Mouse (Mus musculus) lung, postnatal 36 days (tissue): ENCODE data around the gene Tmc6.

ENCODE experiments used
- DNase-seq: peaks from one replicate; pipeline ENCODE4 v3.0.0; 2022; ENCODE audit warnings: mixed read lengths

The Tmc6 gene

DNA sequence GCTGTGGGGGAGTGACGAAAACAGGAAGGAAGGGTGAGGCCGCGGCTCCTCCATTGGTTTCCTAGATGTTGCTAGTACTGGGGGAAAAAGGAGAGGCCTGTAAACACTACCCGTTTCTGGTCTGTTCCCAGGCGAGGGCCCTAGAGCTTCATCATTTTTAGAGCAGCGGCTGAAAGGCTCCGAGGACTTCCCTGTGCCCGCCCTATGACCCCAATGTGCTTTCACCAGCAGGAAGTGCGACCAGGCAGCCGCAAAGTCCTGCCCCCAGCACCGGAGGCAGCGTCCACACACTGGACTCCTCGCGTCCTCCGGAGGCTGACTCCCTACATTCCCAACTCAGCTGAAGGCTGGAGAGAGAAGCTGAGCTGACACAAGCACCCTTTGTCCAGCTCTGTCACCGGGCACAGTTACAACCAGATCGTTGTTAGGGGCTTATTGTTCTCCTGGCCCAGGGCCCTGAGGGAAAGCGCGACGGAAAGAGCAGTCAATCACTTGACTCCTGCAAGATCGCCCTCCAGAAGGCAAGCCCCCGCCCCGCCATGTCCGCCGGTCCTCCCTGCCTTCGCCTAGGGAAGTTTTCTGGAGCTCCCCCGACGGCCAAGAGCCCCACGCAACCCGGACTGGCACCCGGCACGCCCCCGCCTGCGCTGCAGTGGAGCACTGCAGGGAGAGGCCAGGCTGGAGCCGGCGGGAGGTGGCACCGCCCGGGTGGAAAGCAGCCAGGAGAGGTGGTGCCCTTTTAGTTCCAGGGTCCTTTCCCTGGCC is 2.4 kb downstream of the Tmc6 start:
- DNase-seq: peak; percentile 91

DNA sequence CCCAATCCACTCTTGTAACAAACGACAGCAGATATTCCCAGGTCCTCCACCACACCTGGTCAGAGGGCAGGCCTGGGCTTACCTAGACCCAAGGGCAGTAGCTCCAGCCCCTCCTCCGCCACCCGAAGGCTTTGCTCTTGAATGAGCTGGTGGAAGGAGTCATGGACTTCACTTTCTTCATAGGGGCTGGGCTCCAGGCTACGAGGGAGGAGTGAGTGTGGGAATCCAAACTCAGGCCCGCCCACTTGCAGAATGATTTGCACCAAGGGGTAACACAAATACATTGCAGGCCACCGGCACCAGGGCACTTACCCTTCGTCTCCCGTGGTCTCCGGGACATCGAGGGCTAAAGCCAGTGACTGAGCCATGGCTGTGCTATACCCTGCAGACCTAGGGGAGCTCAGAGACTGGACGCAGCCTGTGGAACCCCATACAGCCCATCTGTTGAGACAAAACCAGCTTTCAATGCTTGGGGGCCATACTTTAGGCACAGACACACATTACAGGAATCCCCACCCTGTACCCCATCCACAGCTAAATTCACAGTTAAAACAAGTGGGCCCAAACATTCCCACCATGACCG is 3.1 kb downstream of the Tmc6 start:
- peak; percentile 61 for DNase-seq

DNA sequence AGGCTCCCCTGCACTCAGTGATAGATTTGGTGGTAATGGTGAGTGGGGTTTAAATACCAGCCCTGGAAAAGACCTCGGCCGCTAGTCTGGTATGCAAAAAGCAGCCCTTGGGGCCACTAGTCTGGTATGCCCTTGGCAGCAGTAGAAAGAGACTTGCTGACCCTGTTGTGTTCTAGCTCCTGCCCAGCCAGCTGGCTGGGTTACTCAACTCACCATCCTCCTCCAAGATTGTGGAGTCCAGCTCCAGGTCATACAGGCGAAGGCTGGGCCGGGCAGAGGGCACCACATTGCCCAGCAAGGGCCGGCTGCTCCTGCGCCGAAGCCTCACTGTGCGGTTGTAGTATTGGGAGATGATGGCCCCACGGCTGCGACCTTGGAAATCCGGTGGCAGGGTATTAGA is 4.0 kb downstream of the Tmc6 start:
- no peak for DNase-seq

DNA sequence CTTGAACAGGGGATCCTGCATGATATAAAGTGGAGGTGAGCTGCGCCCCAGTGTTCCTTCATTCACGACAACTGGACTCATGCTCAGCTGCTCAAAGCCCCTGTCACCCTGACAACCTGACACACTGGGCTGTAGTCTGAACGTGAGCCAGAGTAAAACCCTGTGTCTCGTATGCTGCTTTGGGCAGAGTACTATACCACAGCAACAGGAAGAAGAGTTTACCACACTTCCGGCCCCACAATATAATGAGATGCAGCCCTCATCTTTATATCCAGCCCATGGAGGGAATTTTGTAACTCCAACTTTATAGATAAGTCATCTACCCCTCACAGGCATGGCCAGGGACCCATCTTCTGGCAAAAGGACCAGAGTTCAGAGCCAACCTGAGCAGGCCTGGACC is 4.9 kb downstream of the Tmc6 start:
- no peak for DNase-seq

DNA sequence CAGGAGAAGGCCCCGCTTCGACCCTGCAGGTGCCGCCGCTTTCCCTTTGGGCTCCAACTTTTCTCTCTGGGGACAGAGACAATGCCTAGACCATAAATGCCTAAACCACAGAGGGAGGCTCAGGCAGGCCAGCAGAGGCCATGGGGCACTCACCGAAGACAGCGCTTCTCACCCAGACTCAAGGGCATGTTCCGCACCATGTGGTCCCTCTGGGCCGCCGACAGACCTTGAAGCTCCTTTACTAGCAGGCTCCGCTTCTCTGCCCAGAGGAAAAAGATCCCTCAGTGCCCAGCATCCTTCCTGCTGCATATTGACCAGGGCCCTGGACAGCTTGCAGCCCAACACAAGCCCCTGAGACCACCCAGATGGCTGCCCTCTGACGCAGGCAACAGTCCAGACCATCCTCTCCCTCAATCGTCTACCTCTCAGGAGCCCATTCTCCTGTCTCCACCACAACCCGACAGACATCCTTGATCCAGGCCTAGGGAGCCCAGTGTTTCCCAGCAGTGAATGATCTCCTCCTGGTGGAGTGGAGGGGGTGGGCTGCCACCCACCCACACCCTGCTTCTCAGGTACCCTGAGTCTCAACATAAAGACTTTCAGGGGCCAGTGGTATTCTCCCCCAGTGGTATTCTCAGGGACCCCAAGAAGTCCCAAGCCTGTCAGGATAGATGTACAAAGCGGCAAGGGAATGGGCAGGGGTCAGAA is 5.8 kb downstream of the Tmc6 start:
- no peak for DNase-seq

DNA sequence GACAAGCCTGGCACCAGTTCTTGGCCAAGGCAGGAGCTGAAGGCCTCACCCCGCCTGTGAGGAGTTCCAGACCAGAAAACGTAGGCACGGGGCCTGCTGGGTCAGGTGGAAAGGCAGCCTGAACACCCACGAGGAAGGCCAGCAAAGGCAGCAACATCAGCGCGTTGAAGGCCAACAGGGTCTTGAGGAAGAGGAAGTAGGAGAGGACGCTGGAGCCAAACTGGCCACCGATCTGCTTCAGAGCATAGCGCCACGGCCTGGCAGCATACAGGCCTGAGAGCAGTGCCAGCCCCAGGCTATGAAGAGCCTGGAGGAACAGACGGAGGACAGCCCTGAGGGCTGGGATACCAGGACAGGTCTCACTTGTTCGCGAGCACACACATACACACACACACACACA is 6.5 kb downstream of the Tmc6 start:
- peak; percentile 30 for DNase-seq

DNA sequence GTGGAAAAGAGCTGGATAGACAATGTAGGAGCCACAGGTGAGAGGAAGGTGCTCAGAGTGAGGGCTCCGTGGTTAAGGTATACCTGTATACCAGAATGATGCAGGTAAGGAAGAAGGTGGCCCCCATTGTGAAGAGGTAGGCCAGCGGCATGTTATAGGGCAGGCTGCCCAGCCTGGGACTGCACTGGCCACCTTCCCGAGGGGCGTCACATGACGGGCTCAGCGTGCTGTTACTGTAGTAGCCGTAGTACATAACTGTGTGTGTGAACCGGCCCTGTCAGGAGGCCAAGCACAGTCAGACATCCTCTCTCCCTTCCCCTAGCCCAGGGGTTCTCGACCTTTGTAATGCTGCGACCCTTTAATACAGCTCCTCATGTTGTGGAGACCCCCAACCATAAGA is 7.1 kb downstream of the Tmc6 start:
- DNase-seq: no peak

DNA sequence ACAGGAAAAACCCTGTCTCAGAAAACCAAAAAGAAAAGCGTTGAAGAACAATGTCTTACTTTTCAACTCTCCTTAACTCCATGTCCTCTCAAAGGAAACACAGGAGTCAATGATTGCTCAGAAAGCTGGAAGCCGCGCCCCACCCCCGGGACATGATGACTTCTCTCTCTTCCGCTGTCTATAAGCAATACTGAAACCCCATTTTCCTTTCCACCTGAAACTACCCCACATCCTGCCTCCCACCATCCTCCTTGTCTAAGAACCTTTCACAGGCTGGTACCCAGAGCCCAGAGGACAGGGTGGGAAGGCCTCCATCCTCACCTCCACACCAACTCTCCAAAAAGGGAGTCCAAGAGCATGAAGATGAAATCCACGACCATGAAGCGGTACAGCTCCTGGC is 9.6 kb downstream of the Tmc6 start:
- no peak for DNase-seq

DNA sequence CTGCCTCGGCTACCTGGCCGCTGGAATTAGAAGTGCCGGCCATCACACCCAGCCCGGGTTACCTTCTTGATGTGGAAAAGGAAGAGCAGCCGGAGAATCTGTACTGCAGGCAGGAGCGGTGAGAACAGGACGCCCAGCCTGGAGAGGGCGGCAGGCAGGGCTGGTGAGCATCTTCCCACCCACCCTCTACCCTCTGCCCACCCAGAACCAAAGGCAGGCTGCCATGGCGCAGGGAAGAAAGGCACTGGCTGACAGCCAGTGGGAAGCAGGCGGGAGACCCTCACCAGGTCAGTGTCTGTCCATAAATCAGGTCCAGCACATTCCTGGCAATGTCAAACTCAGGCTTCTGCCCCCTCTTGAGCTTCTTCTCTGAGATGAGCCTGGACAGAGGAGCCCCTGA is 11.6 kb downstream of the Tmc6 start:
- DNase-seq: no peak

DNA sequence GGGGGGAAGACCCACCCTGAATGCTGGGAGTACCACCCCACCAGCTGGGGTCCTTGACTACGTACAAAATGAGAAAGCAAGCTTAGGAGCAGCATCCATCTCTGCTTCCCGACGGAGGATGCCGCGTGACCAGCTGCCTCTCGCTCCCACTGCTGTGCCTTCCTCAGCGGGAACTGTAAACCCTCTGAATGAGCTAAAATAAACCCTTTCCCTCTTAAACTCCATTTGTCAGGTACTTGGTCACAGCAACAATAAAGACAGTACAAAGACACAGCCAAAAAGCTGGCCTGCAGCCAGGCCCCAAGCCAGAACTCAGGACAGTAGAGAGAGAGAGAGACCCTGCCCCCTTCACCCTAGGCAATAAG is 12.3 kb downstream of the Tmc6 start:
- no peak for DNase-seq

DNA sequence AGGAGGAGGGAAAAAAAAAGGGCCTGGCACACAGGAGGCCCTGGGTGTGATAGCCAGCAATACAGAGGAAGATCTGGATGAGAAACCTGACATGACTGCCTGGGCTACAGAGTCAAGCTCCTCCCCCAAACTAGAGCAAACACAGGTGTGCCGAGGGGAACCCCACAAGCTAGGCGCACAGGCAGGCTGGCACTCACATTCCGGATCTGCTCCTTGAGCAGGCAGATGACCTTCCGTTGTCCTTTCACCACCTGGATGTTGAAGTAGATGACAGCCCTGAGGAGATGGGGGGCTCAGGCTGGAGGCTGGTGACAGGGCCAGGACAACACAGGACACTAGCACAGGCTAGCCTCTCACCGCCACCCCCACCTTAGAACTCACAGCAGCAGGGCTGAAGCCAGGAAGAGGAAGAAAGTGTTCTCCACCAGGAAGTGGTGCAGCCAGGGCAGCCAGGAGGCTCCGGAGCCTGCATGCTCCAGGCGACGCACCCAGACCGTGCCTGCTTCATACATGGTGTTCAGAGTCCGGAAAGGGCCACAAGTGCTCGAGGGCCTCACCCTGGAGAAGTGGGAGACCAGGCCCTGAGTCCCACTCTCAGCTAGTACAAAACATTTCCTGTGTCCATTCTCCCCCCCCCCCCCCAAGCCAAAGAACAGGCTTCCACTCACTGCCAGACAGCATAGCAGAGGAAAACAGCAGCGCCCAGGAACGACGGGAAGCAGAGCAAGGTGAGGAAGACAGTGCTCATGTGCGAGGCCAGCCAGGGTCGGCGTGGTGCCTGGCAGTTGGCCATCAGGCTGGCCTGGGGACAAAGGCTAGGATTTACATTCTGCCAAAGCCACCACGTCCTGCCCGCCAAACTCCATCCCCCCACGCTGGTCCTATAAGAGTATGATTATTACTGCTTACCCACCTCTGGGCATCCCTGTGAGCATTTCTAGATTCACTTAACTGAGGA is 13.0 kb downstream of the Tmc6 start:
- DNase-seq: no peak

DNA sequence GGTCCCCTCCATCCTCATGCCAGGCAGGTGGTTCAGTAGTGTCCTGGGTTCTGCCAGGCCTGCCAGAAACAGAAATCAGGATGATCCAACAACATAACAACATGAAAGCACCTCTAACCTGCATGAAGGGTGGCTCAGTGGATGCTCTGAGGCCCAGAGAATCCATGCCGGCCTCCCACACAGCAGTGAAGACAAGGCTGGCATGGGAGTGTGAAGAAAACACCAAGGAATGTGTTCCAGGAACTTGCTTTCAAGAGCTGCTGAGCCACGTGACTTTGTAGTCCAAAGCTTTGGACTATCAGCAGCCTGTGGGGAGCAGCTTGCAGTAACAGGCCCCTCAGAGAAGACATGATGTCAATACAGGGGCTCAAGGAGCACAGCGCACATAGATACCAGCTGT is 15.7 kb downstream of the Tmc6 start:
- no peak for DNase-seq

DNA sequence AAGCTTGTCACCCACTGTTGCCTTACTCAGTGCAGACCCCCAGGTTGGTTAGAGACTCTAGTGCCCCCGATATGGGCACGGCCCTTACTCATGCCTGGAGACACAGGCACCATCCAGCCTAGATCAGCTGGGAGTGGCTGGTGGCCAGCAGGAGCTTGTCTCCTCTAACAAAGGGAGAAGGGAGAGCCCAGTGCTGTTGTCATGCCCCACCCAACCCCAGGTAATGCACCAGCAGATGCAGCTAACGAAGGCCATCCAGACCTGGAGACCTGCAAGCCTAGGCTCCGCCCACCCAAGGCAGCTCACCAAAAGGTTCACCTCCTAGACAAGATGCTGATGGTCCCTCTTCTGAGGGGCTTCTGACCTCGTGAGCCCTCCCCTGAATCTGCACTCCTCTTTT is 16.6 kb downstream of the Tmc6 start:
- no peak for DNase-seq

DNA sequence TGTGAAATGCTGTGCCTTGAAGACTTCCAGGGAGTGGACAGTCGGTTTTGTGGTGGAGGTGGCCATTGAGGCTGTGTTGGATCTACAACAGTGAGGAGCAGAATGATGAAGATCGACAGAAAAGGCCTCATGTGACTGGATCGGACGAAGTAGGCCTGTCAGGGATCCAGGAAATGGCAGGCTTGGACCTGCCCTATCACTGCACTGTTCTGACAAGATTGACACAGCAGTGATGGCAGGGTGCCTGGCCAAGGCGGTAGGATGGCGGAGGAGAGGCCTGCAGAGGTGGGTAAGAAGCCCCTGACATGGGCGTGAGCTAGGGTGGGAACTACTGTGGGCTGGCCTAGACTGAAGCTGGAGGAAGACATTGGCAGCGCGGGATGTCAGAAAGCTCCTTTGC is 17.7 kb downstream of the Tmc6 start:
- DNase-seq: no peak

DNA sequence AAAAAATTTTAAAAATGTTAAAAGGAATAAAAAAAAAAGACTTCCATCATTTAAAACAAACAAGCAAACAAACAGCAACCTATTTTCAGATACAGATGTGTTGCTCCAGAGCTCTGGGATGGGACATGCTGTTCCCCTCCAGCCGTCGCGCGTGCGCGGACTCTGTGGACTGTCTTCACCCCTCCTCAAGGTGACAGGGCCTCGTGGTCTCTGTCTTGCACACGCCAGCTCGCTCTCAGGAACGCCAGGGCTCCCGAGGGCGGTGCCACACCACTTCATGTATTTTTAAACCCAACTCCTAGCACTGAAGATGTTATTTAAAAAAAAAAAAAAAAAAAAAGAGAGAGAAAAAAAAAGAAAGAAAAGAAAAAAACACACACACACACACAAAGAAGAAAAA is 19.8 kb downstream of the Tmc6 start:
- no peak for DNase-seq

DNA sequence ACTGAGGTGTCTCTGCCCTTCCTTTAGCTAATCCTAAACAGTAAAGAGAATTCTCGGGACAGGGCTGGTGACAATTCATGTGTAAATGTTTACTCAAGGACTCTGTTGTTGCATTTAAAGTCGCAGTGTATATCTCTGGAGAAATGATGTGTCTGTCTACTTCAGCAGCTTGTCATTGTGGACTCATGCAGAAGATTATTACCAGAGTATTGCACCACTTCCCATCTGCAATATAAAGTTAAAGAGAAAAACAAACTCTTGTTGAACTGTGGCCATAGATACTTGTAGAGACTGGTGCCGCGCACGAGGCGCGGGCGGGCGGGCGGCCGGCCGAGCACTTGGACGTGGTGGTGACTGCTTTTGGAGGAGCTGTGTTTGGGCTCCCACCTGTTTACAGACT is 20.2 kb downstream of the Tmc6 start:
- DNase-seq: no peak

DNA sequence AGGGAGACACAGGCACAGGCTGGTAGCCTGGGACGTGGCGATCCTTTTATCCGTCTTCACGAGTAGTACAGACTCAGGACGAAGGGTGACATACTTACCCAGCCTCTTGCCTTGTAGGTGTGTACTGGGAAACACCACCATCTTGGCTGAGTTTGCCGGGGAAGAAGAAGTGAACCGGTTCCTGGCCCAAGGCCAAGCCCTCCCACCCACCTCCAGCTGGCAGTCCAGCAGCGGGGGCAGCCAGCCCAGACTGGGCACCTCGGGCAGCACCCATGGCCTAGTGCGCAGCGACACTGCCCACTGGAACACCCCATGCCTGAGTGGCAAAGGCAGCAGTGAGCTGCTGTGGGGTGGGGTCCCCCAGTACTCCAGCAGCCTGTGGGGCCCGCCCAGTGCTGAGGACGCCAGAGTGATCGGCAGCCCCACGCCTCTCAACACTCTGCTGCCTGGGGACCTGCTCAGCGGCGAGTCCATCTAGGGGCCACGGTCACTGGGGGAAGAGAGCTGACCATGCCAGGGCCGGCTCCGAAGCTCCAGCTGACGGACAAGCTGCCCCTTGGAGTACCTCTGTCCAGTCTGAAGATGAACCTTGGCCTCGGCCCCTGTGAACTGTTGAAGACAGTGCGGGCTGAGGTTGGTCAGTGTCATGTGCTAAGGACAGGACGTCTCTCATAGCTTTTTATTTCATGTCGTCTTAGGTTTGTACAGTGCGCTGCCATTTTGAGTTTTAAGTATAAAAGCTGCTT is 21.5 kb downstream of the Tmc6 start:
- DNase-seq: no peak

DNA sequence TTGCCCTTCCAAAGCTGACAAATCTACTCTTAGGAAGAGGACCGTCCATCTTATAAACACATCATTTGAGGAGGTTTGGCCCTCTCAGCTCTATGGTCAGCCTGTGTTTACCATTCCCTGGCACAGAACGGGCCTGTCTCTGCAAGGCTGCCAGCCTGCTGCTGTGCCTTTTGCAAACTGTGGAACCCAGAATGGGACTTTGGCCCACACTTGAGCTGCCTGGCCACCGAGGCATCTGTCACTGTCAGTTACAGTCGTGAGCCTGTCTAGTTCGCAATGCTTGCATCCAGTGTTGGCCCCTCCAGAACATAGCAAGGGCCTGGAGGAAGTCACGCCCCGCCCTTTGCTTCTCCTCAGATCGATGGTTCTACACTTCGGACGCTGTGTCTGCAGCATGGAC is 22.7 kb downstream of the Tmc6 start:
- DNase-seq: no peak

DNA sequence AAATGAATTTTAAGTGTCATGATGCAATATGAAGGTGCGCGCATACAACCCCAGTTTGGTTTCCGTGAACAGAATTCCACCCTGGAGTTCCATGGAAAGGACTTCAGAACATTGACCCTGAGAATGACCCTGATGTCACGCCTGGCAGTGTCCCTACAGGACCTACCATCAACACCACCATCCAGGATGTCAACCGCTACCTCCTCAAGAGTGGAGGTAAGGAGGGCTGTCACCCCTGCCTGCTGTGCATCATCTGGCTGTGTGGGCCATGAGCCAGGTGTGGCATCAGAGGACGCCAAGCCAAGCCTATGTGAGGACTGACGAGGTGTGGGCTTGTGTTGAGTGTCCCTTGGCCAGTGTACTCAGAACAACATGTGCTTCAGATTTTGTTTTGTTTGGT is 26.1 kb downstream of the Tmc6 start:
- DNase-seq: no peak

DNA sequence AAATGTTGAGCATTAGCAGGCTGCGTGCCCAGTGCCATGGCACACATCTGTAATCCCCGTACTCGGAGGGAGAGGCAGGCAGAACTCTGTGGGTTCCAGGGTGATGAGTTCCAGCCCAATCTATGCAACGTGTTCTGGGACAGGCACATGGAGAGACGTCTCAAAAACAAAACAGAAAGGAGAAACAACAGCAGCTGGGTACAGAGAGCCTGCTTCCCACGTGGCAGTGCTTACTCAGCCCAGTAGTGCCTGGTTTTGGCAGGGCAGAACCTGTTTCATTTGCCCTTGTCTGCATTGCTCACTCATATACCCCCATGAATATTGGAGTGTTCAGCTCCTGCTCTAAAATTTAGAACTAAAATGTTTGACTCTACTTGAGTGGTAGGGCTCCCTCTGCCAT is 30.5 kb downstream of the Tmc6 start:
- DNase-seq: no peak

DNA sequence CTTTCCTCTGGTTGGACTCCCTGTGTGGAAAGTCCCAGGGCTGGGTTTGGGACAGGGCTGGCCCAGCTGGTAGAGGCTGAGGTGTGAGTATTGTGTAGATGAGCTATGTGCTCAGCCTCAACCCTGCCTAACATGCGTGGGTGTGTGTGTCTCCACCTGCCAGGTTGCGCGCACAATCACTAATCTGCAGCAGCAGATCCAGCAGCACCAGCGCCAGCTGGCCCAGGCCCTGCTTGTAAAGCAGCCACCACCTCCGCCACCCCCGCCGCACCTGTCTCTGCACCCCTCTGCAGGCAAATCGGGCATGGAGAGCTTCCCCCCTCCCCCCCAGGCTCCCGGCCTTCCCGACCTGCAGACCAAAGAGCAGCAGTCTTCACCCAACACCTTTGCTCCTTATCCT is 32.6 kb downstream of the Tmc6 start:
- DNase-seq: no peak

DNA sequence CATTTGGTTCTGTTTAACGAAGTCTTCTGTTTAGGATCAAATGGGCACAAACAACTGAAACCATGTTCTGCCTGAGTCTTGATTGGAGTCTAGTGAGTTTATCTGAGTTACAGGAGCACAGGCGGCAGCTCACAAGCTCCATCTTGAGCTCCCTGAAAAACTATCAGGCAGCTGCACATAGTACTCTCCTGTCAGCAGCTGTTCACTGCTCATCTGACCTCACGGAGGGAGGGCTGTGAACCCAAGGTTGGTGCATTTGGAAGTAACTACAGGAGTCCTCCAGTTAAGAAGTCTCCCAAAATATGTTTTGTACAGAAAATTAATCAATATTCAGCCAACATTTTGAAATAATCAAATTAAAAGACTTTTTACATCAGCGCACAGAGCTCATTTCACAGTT is 33.4 kb downstream of the Tmc6 start:
- DNase-seq: no peak
